Mouse (Mus musculus): ENCODE measurements around the gene Ash1l. TPM values are rescaled to one million over a fixed set of nuclear protein-coding genes. Genes with fewer than 3 reads are reported as not detected.
"Not testable (repeated sequence)": the region's sequence is repeated elsewhere in the genome, so short reads cannot be mapped to it uniquely, and the experiment has no call there.

Ash1l gene
- polyA plus RNA-seq, 1 experiment from 2014 or later = 7.4 TPM

DNA sequence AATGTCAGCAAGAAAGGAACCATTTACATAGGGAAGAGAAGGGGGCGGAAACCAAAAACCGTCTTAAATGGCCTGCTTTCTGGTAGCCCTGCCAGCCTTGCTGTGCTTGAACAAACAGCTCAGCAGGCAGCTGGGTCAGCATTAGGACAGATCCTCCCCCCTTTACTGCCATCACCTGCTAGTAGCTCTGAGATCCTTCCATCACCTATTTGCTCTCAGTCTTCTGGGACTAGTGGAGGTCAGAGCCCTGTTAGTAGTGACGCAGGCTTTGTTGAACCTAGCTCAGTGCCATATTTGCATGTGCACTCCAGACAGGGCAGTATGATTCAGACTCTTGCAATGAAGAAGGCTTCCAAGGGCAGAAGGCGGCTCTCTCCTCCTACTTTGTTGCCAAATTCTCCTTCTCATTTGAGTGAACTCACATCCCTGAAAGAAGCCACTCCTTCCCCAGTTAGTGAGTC lies 33.5 kb downstream of the Ash1l start:
- Histone ChIP-seq H3K4me2 (replicated peaks; ENCODE audit: low read depth) (no peak overlapping the region), H3K27me3 (replicated peaks; ENCODE audit: control insufficient read depth, insufficient read depth, low read length) (no peaks in the 10 kb centered on the region), H3K36me3 (ENCODE audit: control insufficient read depth, insufficient read depth) (peaks cover 44% of the 10 kb centered on the region), H3K9me3 (ENCODE audit: control insufficient read depth) (no peaks in the 10 kb centered on the region), H3K4me1 (replicated peaks; ENCODE audit: control insufficient read depth, insufficient read depth, low read length) (no peaks in the 10 kb centered on the region), H3K4me3 (ENCODE audit: low read depth, low read length) (no peak overlapping the region), H3K9ac (ENCODE audit: low read depth, low read length) (no peak overlapping the region), H3K27ac (ENCODE audit: low read depth, low read length) (no peak overlapping the region)
- ATAC-seq = no peak
- WGBS = 68% methylated on average over 4 of the region's 4 CpGs
- TF ChIP-seq CTCF (IDR thresholded peaks at IDR 0.05; ENCODE audit: low read depth) = no peak

DNA sequence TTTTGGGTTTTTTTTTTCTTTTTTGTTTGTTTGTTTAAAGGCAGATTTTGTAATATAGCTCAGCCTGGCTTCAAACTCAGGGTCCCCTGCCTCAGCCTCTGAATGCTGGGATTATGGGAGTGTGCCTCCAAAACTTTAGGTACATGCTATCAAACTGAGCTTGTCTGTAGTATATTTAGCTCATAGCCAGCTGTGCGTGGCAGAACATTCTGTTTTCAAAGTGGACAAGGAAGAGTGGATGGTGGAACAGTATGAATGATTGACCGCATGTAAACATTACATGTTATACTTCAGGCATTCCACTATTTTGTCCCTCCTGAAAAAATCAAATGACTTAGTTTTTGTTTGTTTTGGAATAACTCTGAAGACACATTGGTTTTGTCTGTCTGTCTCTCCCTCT lies 42.4 kb downstream of the Ash1l start:
- peaks cover 9% of the 10 kb centered on the region; the same call in 1 of the 2 replicates for H3K36me3 ChIP-seq (ENCODE audit: control insufficient read depth, insufficient read depth)
- no peaks in the 10 kb centered on the region for H3K27me3 ChIP-seq (replicated peaks; ENCODE audit: control insufficient read depth, insufficient read depth, low read length)
- no peak overlapping the region for H3K4me3 ChIP-seq (ENCODE audit: low read depth, low read length)
- H3K4me1 ChIP-seq (replicated peaks; ENCODE audit: control insufficient read depth, insufficient read depth, low read length) = no peaks in the 10 kb centered on the region
- no peaks in the 10 kb centered on the region for H3K9me3 ChIP-seq (ENCODE audit: control insufficient read depth)
- 75% methylated on average over 2 of the region's 2 CpGs for WGBS
- no peak overlapping the region for H3K27ac ChIP-seq (ENCODE audit: low read depth, low read length)
- no peak for ATAC-seq
- no peak overlapping the region for H3K9ac ChIP-seq (ENCODE audit: low read depth, low read length)
- H3K4me2 ChIP-seq (replicated peaks; ENCODE audit: low read depth) = no peak overlapping the region
- TF ChIP-seq CTCF (IDR thresholded peaks at IDR 0.05; ENCODE audit: low read depth) = no peak

DNA sequence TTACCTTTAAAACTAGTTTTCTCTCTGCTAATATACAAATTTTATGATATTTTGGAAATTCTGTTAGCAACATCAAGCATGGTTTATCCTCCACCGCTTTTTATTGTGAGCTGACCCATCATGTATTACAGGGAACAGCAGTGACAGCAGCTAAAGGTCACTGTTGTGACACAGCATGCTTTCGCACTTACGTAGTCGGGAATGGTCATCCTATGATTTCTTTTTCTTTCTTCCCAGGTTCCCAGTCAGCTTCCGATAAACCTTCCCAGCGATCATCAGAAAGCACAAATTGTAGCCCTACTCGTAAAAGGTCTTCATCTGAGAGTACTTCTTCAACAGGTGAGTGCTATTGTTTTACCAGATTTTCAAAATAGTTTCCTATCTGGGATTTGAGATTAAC lies 51.1 kb downstream of the Ash1l start:
- no peak overlapping the region for H3K4me3 ChIP-seq (ENCODE audit: low read depth, low read length)
- no peak overlapping the region for H3K9ac ChIP-seq (ENCODE audit: low read depth, low read length)
- peaks cover 33% of the 10 kb centered on the region for H3K36me3 ChIP-seq (ENCODE audit: control insufficient read depth, insufficient read depth)
- ATAC-seq = no peak
- 88% methylated on average over 7 of the region's 7 CpGs for WGBS
- H3K27ac ChIP-seq (ENCODE audit: low read depth, low read length) = no peak overlapping the region
- TF ChIP-seq CTCF (IDR thresholded peaks at IDR 0.05; ENCODE audit: low read depth) = no peak
- no peak overlapping the region for H3K4me2 ChIP-seq (replicated peaks; ENCODE audit: low read depth)
- H3K27me3 ChIP-seq (replicated peaks; ENCODE audit: control insufficient read depth, insufficient read depth, low read length) = no peaks in the 10 kb centered on the region
- H3K9me3 ChIP-seq (ENCODE audit: control insufficient read depth) = no peaks in the 10 kb centered on the region
- no peaks in the 10 kb centered on the region for H3K4me1 ChIP-seq (replicated peaks; ENCODE audit: control insufficient read depth, insufficient read depth, low read length)

DNA sequence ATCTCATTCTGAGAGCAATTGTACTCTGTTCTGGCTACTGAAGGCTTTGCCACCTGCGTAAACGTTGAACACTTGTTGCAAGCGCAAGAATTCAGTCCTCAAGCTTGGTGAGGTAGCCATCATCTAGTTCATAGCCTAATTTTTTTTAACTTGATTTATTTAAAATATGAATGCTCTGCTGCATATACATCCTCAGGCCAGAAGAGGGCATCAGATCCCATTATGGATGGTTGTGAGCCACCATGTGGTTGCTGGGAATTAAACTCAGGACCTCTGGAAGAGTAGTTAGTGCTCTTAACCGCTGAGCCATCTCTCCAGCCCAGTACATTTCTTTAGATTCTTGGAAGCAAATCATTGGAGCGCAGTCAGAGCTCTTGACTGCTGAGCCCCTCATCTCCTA lies 80.5 kb downstream of the Ash1l start:
- WGBS = 97% methylated on average over 5 of the region's 5 CpGs
- not testable (repeated sequence) for H3K9ac ChIP-seq (ENCODE audit: low read depth, low read length); H3K4me3 ChIP-seq (ENCODE audit: low read depth, low read length); H3K27ac ChIP-seq (ENCODE audit: low read depth, low read length); H3K4me2 ChIP-seq (replicated peaks; ENCODE audit: low read depth); H3K4me1 ChIP-seq (replicated peaks; ENCODE audit: control insufficient read depth, insufficient read depth, low read length); H3K27me3 ChIP-seq (replicated peaks; ENCODE audit: control insufficient read depth, insufficient read depth, low read length); ATAC-seq; H3K9me3 ChIP-seq (ENCODE audit: control insufficient read depth)
- H3K36me3 ChIP-seq (ENCODE audit: control insufficient read depth, insufficient read depth) = peaks cover 74% of the 10 kb centered on the region
- TF ChIP-seq CTCF (IDR thresholded peaks at IDR 0.05; ENCODE audit: low read depth) = peak; percentile 54

DNA sequence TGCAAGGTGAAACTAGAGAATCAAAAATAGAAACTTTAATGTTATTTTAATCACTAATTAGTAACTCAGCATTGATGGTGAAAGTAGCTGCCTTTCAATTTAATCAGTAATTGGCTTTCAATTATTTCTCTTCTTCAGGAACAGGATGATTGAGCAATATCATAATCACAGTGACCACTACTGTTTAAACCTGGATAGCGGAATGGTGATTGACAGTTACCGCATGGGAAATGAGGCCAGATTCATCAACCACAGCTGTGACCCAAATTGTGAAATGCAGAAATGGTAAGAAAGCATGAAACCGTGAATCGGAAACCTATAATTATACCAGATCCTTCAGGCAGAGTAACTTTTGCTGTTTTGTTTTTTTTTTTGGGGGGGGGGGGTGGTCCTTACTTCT lies 92.9 kb downstream of the Ash1l start:
- H3K27ac ChIP-seq (ENCODE audit: low read depth, low read length) = no peak overlapping the region
- TF ChIP-seq CTCF (IDR thresholded peaks at IDR 0.05; ENCODE audit: low read depth) = no peak
- H3K4me2 ChIP-seq (replicated peaks; ENCODE audit: low read depth) = no peak overlapping the region
- H3K9me3 ChIP-seq (ENCODE audit: control insufficient read depth) = no peaks in the 10 kb centered on the region
- ATAC-seq = no peak
- 99% methylated on average over 4 of the region's 4 CpGs for WGBS
- H3K36me3 ChIP-seq (ENCODE audit: control insufficient read depth, insufficient read depth) = peaks cover 78% of the 10 kb centered on the region
- H3K9ac ChIP-seq (ENCODE audit: low read depth, low read length) = no peak overlapping the region
- H3K27me3 ChIP-seq (replicated peaks; ENCODE audit: control insufficient read depth, insufficient read depth, low read length) = no peaks in the 10 kb centered on the region
- no peaks in the 10 kb centered on the region for H3K4me1 ChIP-seq (replicated peaks; ENCODE audit: control insufficient read depth, insufficient read depth, low read length)
- H3K4me3 ChIP-seq (ENCODE audit: low read depth, low read length) = no peak overlapping the region

DNA sequence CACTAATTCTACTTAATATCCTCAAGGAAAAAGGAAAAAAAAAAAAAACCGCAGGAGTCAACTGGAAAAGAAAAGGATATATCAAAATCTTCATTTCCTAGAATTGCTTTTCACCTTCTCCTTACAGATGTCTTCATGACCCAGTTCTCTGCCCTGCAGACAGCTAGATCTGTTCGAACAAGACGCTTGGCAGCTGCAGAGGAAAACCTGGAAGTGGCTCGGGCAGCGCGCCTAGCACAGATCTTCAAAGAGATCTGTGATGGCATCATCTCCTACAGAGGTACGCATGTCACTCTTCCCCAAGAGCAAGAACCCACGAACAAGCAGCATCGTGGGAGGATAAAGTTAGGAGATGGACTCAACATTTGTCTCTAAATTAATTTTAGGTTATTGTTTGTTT lies 107.9 kb downstream of the Ash1l start:
- no peak for ATAC-seq
- H3K9ac ChIP-seq (ENCODE audit: low read depth, low read length) = no peak overlapping the region
- H3K4me3 ChIP-seq (ENCODE audit: low read depth, low read length) = no peak overlapping the region
- no peaks in the 10 kb centered on the region for H3K27me3 ChIP-seq (replicated peaks; ENCODE audit: control insufficient read depth, insufficient read depth, low read length)
- H3K27ac ChIP-seq (ENCODE audit: low read depth, low read length) = no peak overlapping the region
- WGBS = 94% methylated on average over 9 of the region's 9 CpGs
- no peak for TF ChIP-seq CTCF (IDR thresholded peaks at IDR 0.05; ENCODE audit: low read depth)
- H3K36me3 ChIP-seq (ENCODE audit: control insufficient read depth, insufficient read depth) = peaks cover 71% of the 10 kb centered on the region
- no peaks in the 10 kb centered on the region for H3K9me3 ChIP-seq (ENCODE audit: control insufficient read depth)
- H3K4me1 ChIP-seq (replicated peaks; ENCODE audit: control insufficient read depth, insufficient read depth, low read length) = no peaks in the 10 kb centered on the region
- H3K4me2 ChIP-seq (replicated peaks; ENCODE audit: low read depth) = no peak overlapping the region

DNA sequence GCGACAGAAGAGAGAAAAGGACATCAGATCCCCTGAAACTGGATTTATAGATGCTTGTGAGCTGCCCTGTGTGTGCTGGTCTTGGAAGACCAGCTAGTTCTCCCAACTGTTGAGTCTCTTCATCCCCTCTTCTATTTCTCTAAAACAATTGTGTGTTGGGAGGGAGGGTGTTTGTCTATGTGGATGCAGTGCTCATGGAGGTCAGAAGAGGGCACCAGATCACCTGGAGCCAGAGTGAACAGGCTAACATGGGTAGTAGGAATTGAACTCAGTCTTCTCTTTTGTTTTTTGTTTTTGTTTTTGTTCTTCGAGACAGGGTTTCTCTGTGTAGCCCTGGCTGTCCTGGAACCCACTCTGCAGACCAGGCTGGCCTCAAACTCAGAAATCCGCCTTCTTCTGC lies 108.4 kb downstream of the Ash1l start:
- TF ChIP-seq CTCF (IDR thresholded peaks at IDR 0.05; ENCODE audit: low read depth) = peak; percentile 76
- WGBS = 95% methylated on average over 3 of the region's 3 CpGs
- Histone ChIP-seq H3K4me3 (ENCODE audit: low read depth, low read length) (no peak overlapping the region), H3K27ac (ENCODE audit: low read depth, low read length) (no peak overlapping the region), H3K9ac (ENCODE audit: low read depth, low read length) (no peak overlapping the region), H3K4me2 (replicated peaks; ENCODE audit: low read depth) (no peak overlapping the region), H3K4me1 (replicated peaks; ENCODE audit: control insufficient read depth, insufficient read depth, low read length) (no peaks in the 10 kb centered on the region), H3K27me3 (replicated peaks; ENCODE audit: control insufficient read depth, insufficient read depth, low read length) (no peaks in the 10 kb centered on the region), H3K9me3 (ENCODE audit: control insufficient read depth) (no peaks in the 10 kb centered on the region), H3K36me3 (ENCODE audit: control insufficient read depth, insufficient read depth) (peaks cover 74% of the 10 kb centered on the region)
- no peak for ATAC-seq
